Mouse (Mus musculus): ENCODE data around the gene Zfp1.

The Zfp1 gene

DNA sequence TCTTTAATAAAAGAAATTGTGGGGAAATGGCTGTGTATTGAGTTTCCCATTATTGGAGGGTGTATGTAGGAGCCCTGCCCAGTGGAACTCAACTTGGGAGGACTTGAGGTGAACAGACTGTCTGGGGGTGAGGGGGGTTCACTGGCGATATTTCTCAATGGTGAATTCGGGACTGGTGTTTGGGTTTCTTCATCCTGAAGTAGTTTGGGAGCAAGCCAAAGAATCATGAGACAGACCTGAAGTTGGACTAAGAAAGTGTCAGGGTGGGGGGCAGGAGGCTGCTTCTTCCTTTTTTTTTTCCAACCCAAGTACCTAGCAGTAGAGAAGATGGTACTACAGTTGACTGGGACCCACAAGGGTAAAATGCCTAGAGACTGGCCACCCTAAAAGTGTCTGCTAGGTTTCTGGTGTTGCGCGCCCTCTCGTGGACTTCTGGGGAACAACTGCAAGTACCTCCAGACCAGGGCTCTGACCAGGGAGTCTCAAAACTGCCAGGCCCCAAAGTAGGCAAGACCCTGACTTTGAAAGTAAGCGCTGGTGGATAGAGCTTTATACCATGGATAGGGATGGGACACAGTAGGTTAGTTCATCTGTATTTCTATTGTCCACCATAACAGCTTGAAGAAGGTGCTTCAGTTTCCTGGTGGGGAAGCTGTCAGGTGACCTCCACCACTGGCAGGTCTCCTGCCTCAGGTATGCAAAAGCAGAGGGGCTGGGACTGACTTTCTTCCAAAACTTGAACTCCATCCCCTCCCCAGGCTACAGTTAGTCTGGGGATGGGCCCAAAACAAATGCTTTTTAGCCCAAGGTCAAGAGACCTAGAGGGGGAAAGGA lies 17.3 kb upstream of the Zfp1 start:
- no peak for DNase-seq (ENCODE audit: low spot score)

- no peak for DNase-seq (ENCODE audit: low spot score)
Observed at GRCm38 (mm10) chr8:111626528-111626820, 16.7 kb upstream of the Zfp1 start.

DNA sequence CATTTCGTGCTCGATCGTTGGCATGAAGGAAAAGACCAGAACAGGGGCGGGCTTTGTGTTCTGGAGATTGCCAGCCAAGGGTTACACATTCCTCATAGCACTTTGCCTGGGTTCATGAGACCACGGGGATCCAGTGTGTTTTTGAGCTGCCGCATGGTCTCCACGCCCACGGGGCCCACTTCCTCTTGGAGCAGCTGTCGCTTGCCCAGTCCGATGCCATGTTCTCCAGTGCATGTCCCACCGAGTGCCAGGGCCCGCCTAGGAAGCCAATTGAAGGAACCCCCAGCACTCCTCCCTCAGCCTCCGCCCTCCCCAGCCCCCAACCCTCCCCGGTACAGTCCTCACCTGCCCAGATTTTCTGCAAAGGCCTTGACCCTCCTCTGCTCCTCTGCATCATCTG lies 16.3 kb upstream of the Zfp1 start:
- no peak for DNase-seq (ENCODE audit: low spot score)

GRCm38 (mm10) chr8:111627923-111628322 lies 15.3 kb upstream of the Zfp1 start:
- DNase-seq (ENCODE audit: low spot score) = no peak

GRCm38 (mm10) chr8:111628401-111628800 lies 14.8 kb upstream of the Zfp1 start:
- no peak for DNase-seq (ENCODE audit: low spot score)

DNA sequence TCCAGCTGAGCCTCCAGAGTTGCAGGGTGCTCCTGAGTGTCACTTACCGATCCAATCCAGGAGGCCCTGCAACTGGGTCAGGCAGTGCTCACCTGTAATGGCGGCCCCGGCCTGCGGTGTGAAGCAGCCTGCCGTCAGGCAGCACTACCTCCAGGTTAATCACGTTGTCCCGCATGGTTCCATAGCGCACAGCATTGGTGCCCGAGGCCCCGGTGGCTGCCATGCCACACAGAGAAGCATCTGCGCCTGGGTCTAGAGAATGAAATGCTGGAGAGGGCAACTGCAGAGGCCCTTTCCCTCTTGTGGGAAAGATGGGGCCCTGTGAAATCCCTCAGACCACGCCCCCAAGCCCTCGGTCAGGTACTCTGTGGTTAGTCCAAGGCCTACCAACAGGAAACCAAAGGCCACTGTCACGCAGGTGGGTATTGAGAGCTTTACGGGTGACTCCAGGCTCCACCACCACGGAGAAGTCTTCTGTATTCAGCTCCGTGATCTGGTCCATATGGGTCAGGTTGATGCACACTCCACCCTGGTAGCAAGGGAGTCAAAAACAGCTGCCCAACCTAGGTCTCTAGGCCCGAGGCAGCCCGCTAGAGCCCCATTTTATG lies 14.2 kb upstream of the Zfp1 start:
- DNase-seq (ENCODE audit: low spot score) = no peak

- no peak for DNase-seq (ENCODE audit: low spot score)
Observed at GRCm38 (mm10) chr8:111630105-111630521, 13.1 kb upstream of the Zfp1 start, which contains the start of gene Ldhd. Gene Ldhd (minus strand): TSS chr8:111630374.

DNA sequence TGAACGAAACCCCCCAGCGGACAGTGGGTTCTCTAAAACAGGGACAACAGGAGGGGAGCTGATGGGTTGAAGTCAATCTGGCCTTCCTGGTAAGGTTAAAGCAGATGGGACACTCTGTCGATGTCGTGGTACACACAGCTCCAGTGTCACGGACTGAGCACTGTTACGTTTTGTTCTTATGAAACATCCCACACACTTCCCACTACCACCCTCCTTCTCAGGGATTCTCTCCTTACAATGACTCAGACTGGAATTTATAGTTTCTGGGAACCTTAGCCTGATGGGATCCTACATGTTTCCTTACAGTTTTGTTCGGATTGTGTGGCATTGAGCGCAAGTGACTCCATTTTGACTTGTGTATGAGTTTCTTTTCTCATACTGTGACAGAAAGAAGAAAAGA lies 11.6 kb upstream of the Zfp1 start:
- no peak for DNase-seq (ENCODE audit: low spot score)

GRCm38 (mm10) chr8:111632976-111633375 lies 10.2 kb upstream of the Zfp1 start:
- DNase-seq (ENCODE audit: low spot score) = no peak

GRCm38 (mm10) chr8:111638086-111638485 lies 5.1 kb upstream of the Zfp1 start:
- no peak for DNase-seq (ENCODE audit: low spot score)

DNA sequence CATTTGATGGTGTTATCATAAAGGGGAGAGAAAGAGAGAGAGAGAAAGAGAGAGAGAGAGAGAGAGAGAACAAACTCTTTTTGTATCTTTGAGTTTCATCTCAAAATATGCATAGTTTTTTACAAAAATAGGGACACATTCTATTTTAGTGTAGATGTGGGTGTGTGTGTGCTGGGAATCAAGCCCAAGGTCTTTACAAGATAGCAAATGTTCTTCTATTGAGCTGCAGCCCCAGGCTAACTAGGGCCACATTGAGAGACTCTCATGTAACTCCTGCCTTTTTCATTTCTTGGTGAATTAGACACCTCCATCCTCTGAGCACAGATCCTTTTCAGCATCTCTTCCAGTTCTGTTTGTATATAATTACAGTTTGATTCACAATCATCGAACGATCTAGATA lies 2.1 kb upstream of the Zfp1 start:
- peak; percentile 57 for DNase-seq (ENCODE audit: low spot score)

GRCm38 (mm10) chr8:111642496-111642895 lies 705 bp upstream of the Zfp1 start:
- no peak for DNase-seq (ENCODE audit: low spot score)

GRCm38 (mm10) chr8:111642939-111643263 lies 300 bp upstream of the Zfp1 start:
- DNase-seq (ENCODE audit: low spot score) = no peak

GRCm38 (mm10) chr8:111644286-111645051 lies 1.3 kb downstream of the Zfp1 start:
- DNase-seq (ENCODE audit: low spot score) = peak; percentile 70

GRCm38 (mm10) chr8:111645715-111646114 lies 2.5 kb downstream of the Zfp1 start:
- no peak for DNase-seq (ENCODE audit: low spot score)

DNA sequence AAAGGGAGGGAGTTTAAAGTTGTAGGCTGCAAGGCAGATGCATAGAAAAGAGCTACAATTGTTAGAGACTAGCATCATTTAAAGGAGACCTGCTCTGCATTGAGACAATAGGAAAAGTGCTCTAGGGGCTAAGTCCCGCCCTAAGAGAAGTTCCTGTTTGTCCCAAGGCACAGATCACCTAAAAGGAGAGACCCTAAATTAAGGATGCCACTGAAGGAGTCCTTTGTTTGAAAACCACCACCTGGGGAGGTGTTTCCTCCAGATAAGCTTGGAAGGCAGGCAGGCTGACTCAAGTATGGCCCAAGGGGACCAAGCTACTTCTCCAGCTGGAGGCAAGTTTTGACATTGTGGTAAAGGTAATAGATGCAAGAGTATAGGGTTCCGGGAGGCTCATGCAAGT lies 5.6 kb downstream of the Zfp1 start:
- no peak for DNase-seq (ENCODE audit: low spot score)

GRCm38 (mm10) chr8:111650651-111651050 lies 7.5 kb downstream of the Zfp1 start:
- no peak for DNase-seq (ENCODE audit: low spot score)

- no peak for DNase-seq (ENCODE audit: low spot score)
Observed at GRCm38 (mm10) chr8:111653524-111653923, 10.3 kb downstream of the Zfp1 start.

GRCm38 (mm10) chr8:111657312-111657854 lies 14.2 kb downstream of the Zfp1 start:
- DNase-seq (ENCODE audit: low spot score) = no peak

- no peak for DNase-seq (ENCODE audit: low spot score)
Observed at GRCm38 (mm10) chr8:111658819-111659423, 15.7 kb downstream of the Zfp1 start.

GRCm38 (mm10) chr8:111662473-111662872 lies 19.3 kb downstream of the Zfp1 start:
- peak; percentile 50 for DNase-seq (ENCODE audit: low spot score)

DNA sequence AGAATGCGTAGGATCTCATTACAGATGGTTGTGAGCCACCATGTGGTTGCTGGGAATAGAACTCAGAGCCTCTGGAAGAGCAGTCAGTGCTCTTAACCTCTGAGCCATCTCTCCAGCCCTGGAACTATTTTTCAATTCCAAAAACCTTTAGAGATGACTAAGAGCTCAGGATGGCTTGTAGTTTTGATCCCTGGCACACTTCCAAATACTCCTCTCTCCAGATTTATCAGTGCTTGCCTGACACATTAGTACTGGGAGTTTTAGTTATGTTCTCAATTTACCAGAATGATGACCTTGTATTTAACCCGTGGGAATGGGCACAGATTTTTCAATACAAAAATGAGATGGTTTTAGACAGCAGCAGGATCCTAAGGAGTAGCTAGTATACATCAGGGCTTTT lies 23.6 kb downstream of the Zfp1 start:
- DNase-seq (ENCODE audit: low spot score) = no peak
